Mouse (Mus musculus) midbrain, embryonic 16.5 days (tissue): ENCODE results near the gene Cdkn2a. TPM values are rescaled to one million over a fixed set of nuclear protein-coding genes. Genes with fewer than 3 reads are reported as not detected.

Experiments used
- ATAC-seq: fragments of 200-750 bp; cut with Nextera tagmentation; 2 replicates; pipeline ENCODE4 v1.8.0; 2017; ENCODE audit warnings: moderate TSS enrichment
- H3K27ac ChIP-seq: fragments of 300-500 bp; sonication (generic); 2 replicates; pipeline ENCODE4 v1.5.1; 2014; ENCODE audit warnings: mild to moderate bottlenecking, low read length, mixed read lengths
- H3K27me3 ChIP-seq: fragments of 300-500 bp; sonication (generic); 2 replicates; pipeline ENCODE4 v1.6.1; 2014; ENCODE audit warnings: low read depth, low read length, mixed read lengths; ENCODE audit not compliant: control insufficient read depth, insufficient read depth
- H3K36me3 ChIP-seq: fragments of 300-500 bp; sonication (generic); 2 replicates; pipeline ENCODE4 v1.6.1; 2014; ENCODE audit warnings: mild to moderate bottlenecking, low read length, moderate library complexity, mixed read lengths; ENCODE audit not compliant: control insufficient read depth, insufficient read depth
- H3K4me1 ChIP-seq: fragments of 300-500 bp; sonication (generic); 2 replicates; pipeline ENCODE4 v1.6.1; 2014; ENCODE audit warnings: mild to moderate bottlenecking, low read length, mixed read lengths; ENCODE audit not compliant: control insufficient read depth, insufficient read depth
- H3K4me2 ChIP-seq: fragments of 300-500 bp; sonication (generic); 2 replicates; pipeline ENCODE4 v1.6.1; 2014; ENCODE audit warnings: mild to moderate bottlenecking, low read length, mixed read lengths
- H3K4me3 ChIP-seq: fragments of 300-500 bp; sonication (generic); 2 replicates; pipeline ENCODE4 v1.5.1; 2014; ENCODE audit warnings: low read depth, mild to moderate bottlenecking, low read length, moderate library complexity, mixed read lengths
- H3K9ac ChIP-seq: fragments of 300-500 bp; sonication (generic); 2 replicates; pipeline ENCODE4 v1.6.1; 2014; ENCODE audit warnings: low read depth, low read length, mixed read lengths
- H3K9me3 ChIP-seq: fragments of 300-500 bp; sonication (generic); replicated peaks from 2 replicates; pipeline ENCODE4 v1.6.1; 2014; ENCODE audit warnings: mild to moderate bottlenecking, low read length, mixed read lengths; ENCODE audit not compliant: control insufficient read depth, poor library complexity, severe bottlenecking
- WGBS: fragments of 180-500 bp; shearing (Covaris S2); extraction: QIAGEN DNeasy Blood & Tissue Kit; methylation state at CpG from one replicate; pipeline ENCODE4 v1.1.7; 2014; 5-methylcytosine and 5-hydroxymethylcytosine counted together
- polyA plus RNA-seq: library from polyadenylated mRNA; unstranded; fragments of >200 nt; fragmentation: Nextera tagmentation; extraction: Ambion mirVana; gene quantifications from 2 replicates; pipeline ENCODE4 v1.2.1, GENCODE M21; 2015

Gene Cdkn2a
- polyA plus RNA-seq, 1 experiment from 2014 or later = not detected

DNA sequence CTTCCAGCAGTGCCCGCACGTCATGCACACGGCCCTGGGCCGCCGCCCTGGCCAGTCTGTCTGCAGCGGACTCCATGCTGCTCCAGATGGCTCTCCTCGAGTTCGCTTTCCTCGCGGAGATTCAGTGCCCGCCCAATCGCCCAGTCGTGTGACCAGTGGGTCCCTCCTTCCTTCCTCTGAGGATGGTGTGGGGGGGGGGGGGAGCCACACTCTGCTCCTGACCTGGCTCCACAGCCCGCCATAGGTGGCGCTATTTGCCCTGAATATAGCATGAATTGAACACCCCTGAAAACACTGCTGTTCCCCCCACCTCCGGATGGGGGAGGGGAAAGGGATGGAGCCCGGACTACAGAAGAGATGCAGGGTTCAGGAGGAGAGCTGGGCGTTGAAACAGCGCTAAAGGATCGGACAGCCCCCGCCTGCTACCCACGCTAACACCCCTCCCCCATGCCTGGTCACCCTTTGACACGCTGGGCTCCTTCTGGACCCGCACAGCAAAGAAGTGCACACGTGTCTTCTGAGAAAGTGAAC, 12.4 kb downstream of the Cdkn2a start:
- Histone ChIP-seq H3K9ac (no peak overlapping the region), H3K27me3 (peaks cover 67% of the 10 kb centered on the region), H3K9me3 (no peaks in the 10 kb centered on the region), H3K4me1 (no peaks in the 10 kb centered on the region), H3K4me3 (no peak overlapping the region), H3K27ac (no peak overlapping the region), H3K36me3 (no peaks in the 10 kb centered on the region), H3K4me2 (no peak overlapping the region)
- WGBS = under 1% methylated on average over 23 of the region's 25 CpGs
- ATAC-seq = peak; percentile 56

DNA sequence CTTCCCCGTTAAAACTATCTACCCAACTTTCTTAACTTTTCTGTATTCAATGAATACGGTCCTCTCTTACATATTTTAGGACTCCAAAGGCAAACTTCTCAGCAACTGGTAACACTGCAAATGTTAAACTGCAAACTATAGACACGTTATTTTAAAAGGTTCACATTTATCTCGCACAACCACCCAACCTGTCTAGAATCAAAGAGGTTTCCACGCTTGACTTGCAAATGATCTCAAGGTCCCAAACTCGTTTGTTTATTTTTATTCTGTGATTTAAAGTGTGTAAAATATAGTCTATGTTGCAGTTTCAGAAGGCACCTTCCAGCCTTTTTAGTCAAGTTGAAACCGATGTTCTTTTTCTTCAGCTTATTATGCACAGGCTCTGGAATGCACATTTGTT, 13.2 kb downstream of the Cdkn2a start:
- Histone ChIP-seq H3K9me3 (no peaks in the 10 kb centered on the region), H3K4me2 (no peak overlapping the region), H3K9ac (no peak overlapping the region), H3K36me3 (no peaks in the 10 kb centered on the region), H3K4me1 (no peaks in the 10 kb centered on the region), H3K4me3 (no peak overlapping the region), H3K27me3 (peaks cover 67% of the 10 kb centered on the region), H3K27ac (no peak overlapping the region)
- ATAC-seq = no peak
- WGBS = 3% methylated on average over 7 of the region's 7 CpGs

DNA sequence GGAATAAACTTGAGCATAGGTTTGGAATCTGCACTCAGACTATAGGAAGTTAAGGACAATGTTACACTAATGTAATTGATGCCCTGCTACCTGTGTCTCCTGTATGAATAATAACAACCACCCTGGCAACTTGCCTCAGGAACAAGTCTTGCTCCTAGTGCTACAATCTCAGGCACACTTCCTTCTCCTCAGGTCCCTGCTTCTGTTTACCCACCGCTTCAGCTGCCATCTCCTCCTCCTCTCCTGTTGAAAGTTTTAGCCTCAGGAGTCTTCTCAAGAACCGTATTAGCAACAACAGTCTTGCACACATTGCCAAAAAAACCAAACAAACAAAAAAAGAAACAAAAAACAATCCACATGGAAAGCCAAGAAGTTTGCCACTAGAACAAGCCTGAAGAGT, 14.8 kb downstream of the Cdkn2a start:
- Histone ChIP-seq H3K27ac (no peak overlapping the region), H3K4me2 (no peak overlapping the region), H3K9ac (no peak overlapping the region), H3K9me3 (no peaks in the 10 kb centered on the region), H3K4me1 (no peaks in the 10 kb centered on the region), H3K36me3 (no peaks in the 10 kb centered on the region), H3K4me3 (no peak overlapping the region), H3K27me3 (peaks cover 72% of the 10 kb centered on the region)
- WGBS = 0% methylated on average over 2 of the region's 2 CpGs
- ATAC-seq = no peak

DNA sequence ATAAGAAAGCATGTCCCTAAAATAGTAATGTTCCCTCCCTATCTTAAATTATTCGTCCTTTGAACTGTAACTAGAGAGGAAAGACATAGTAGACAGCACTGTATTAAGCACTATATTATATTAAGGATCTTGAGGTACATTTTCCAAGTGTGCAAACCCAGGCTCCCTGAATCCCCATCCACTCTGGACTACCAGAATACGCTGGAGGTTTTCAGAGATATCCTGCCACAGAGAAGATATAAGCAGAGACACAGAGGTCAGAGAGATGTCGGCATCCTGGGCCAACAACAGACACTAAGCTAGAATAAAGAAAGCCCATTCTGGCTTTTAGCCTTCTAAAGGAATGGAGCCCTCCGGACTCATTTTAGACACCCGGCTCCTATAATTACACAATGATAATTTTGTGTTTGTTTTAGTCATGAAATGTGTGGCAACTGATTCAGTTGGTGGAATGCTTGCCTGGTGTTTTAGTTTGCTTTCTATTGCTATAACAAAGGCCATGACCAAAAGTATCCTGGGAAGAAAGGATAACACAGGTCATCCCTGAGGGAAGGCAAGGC, 17.0 kb downstream of the Cdkn2a start:
- Histone ChIP-seq H3K4me3 (no peak overlapping the region), H3K9me3 (no peaks in the 10 kb centered on the region), H3K27me3 (peaks cover 75% of the 10 kb centered on the region), H3K27ac (no peak overlapping the region), H3K4me1 (no peaks in the 10 kb centered on the region), H3K36me3 (no peaks in the 10 kb centered on the region), H3K4me2 (no peak overlapping the region), H3K9ac (no peak overlapping the region)
- no peak for ATAC-seq
- 3% methylated on average over 5 of the region's 5 CpGs for WGBS

DNA sequence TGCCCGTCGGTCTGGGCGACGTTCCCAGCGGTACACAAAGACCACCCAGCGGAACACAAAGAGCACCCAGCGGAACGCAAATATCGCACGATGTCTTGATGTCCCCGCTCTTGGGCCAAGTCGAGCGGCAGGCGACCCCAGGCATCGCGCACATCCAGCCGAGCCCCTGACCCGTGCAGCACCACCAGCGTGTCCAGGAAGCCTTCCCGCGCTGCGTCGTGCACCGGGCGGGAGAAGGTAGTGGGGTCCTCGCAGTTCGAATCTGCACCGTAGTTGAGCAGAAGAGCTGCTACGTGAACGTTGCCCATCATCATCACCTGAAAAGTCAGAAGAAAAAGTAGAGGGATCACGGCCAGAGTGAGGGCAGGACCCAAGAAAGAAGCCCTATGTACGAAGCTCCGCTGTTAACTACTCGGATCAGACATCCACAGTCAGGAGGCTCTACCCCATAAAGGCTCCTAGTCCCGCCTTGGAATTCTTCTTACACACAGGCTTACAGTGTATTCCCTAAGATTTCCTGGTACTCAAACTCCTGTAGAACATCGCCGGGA, 17.7 kb downstream of the Cdkn2a start:
- H3K9me3 ChIP-seq = no peaks in the 10 kb centered on the region
- under 1% methylated on average over 37 of the region's 37 CpGs for WGBS

DNA sequence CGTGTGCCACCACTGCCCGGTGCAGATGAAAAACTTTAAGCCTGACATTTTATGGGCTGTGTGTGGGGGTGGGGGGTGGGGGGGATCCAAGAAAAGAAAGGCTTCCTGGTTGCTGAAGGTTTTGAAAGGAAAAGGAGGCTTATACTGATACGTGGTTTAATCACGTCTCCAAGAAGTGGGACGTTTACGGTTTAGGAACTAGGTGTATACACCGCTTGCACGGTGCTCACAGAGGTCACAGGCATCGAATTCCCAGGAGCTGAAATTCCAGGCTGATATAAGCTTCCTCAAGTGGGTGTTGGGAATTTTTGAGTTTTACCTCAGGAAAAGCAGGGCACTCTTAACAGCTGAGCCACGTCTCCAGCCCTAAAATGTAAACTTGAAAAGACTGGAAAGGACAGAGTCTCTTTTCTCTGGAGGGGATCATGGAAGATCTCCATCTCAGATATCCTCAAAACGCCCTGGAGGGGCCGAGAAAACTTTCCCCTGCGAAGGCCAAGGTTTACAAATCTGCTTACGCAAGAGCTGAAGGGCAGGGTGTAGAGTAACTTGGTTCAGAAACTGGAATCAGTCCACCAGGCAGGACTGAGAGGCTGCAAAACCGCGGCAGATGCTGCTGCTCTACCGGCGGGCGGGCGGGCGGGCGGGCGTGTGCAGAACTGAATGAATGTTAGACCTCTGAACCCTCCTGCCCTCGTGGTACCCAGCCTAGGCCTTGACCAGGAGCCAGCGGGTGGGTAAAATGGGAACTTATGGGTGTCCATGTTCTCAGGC, 18.5 kb downstream of the Cdkn2a start:
- Histone ChIP-seq H3K4me2 (no peak overlapping the region), H3K27me3 (peaks cover 78% of the 10 kb centered on the region), H3K4me3 (no peak overlapping the region), H3K9ac (no peak overlapping the region), H3K4me1 (no peaks in the 10 kb centered on the region), H3K36me3 (no peaks in the 10 kb centered on the region), H3K9me3 (no peaks in the 10 kb centered on the region), H3K27ac (no peak overlapping the region)
- WGBS = 1% methylated on average over 25 of the region's 25 CpGs
- ATAC-seq = no peak

More for the DNA sequence above, 17.7 kb downstream of the Cdkn2a start:
- peaks cover 76% of the 10 kb centered on the region for H3K27me3 ChIP-seq
- no peak overlapping the region for H3K4me2 ChIP-seq
- H3K36me3 ChIP-seq = no peaks in the 10 kb centered on the region
- ATAC-seq = no peak
- no peaks in the 10 kb centered on the region for H3K4me1 ChIP-seq
- H3K4me3 ChIP-seq = no peak overlapping the region
- no peak overlapping the region for H3K9ac ChIP-seq
- no peak overlapping the region for H3K27ac ChIP-seq

DNA sequence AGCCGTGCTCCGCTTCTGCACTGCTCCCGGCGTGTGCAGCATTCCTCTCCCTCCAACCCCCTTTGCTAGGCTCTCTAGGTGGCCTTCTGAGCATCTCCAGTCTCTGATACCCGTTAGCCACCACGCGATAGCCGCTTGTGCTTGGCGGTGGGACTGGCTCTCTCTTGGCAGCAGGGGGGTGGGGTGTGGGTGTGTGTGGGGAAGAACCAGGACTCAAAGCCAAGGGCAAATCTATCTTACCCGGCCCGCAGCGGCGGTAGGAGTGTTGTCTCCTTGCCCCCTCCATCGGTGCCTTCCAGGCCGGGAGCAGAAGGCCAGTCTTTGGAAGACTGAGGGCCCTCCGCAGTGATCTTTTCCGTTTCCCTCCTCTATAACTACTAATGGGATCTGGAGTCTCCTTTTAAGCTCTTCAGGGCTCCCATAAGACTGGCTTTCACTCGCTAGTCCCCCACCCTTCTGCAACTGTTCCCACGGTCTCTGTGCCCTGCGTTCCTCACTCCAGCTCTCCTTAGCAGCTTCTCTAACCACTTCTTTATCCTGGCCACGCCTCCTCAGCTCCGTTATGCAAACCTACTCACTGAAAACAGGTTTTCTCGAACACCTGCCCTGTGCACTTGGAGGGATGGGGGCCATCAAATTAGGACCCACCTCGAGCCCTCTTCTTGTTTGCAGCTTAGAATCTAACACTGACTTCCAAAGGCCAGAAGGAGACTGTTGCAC, 19.5 kb downstream of the Cdkn2a start:
- 0 out of 2 replicates have a peak, but pooled peaks have one; percentile 36 for ATAC-seq
- no peak overlapping the region for H3K27ac ChIP-seq
- H3K4me2 ChIP-seq = no peak overlapping the region
- no peak overlapping the region for H3K9ac ChIP-seq
- H3K9me3 ChIP-seq = no peaks in the 10 kb centered on the region
- H3K27me3 ChIP-seq = peaks cover 82% of the 10 kb centered on the region
- under 1% methylated on average over 24 of the region's 24 CpGs for WGBS
- no peaks in the 10 kb centered on the region for H3K4me1 ChIP-seq
- no peak overlapping the region for H3K4me3 ChIP-seq
- H3K36me3 ChIP-seq = no peaks in the 10 kb centered on the region

DNA sequence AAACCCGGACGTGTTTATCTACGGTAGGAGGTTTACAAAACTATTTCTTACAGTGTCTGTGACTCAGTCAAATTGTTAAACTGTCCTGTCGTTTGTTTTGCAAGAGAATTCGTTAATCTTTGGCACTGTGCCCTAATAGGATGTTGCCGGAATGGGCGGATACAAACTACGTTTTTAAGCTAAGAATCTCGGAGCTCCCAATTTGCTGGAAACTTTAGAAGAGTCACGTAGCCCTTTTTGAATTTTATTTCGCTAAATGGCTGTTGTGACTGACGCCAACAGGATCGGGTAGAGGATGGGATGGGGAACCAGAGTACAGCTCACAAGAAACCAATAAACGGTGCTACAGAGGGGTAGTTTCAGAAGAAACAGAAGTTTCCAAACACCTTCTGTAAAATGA, 20.4 kb downstream of the Cdkn2a start:
- peaks cover 75% of the 10 kb centered on the region for H3K27me3 ChIP-seq
- ATAC-seq = no peak
- no peak overlapping the region for H3K4me2 ChIP-seq
- no peaks in the 10 kb centered on the region for H3K4me1 ChIP-seq
- no peak overlapping the region for H3K9ac ChIP-seq
- H3K9me3 ChIP-seq = no peaks in the 10 kb centered on the region
- H3K4me3 ChIP-seq = no peak overlapping the region
- no peaks in the 10 kb centered on the region for H3K36me3 ChIP-seq
- 1% methylated on average over 14 of the region's 14 CpGs for WGBS
- no peak overlapping the region for H3K27ac ChIP-seq
